Mouse (Mus musculus) intestine, embryonic 16.5 days (tissue): ENCODE data around the gene Rrh. TPM values are rescaled to one million over a fixed set of nuclear protein-coding genes. Genes with fewer than 3 reads are reported as not detected.

ENCODE experiments used
- ATAC-seq: fragments of 200-750 bp; cut with Nextera tagmentation; 2 replicates; pipeline ENCODE4 v1.8.0; 2017; ENCODE audit warnings: moderate TSS enrichment, moderate library complexity
- H3K27ac ChIP-seq: fragments of 300-500 bp; sonication (generic); 2 replicates; pipeline ENCODE4 v1.5.1; 2014; ENCODE audit warnings: mild to moderate bottlenecking, low read length
- H3K27me3 ChIP-seq: fragments of 300-500 bp; sonication (generic); replicated peaks from 2 replicates; pipeline ENCODE4 v1.6.1; 2014; ENCODE audit warnings: low read length, control low read depth, mixed read lengths; ENCODE audit not compliant: control insufficient read depth, insufficient read depth
- H3K36me3 ChIP-seq: fragments of 300-500 bp; sonication (generic); 2 replicates; pipeline ENCODE4 v1.6.1; 2014; ENCODE audit warnings: low read length, control low read depth; ENCODE audit not compliant: control insufficient read depth, insufficient read depth
- H3K4me1 ChIP-seq: fragments of 300-500 bp; sonication (generic); 2 replicates; pipeline ENCODE4 v1.6.1; 2014; ENCODE audit warnings: low read length, control low read depth, mixed read lengths; ENCODE audit not compliant: control insufficient read depth, insufficient read depth
- H3K4me2 ChIP-seq: fragments of 300-500 bp; sonication (generic); 2 replicates; pipeline ENCODE4 v1.6.1; 2014; ENCODE audit warnings: low read depth, low read length, control low read depth
- H3K4me3 ChIP-seq: fragments of 300-500 bp; sonication (generic); 2 replicates; pipeline ENCODE4 v1.5.1; 2014; ENCODE audit warnings: mild to moderate bottlenecking, low read length
- H3K9ac ChIP-seq: fragments of 300-500 bp; sonication (generic); 2 replicates; pipeline ENCODE4 v1.6.1; 2014; ENCODE audit warnings: low read depth, low read length
- H3K9me3 ChIP-seq: fragments of 300-500 bp; sonication (generic); 2 replicates; pipeline ENCODE4 v1.6.1; 2016; ENCODE audit warnings: low read length, control low read depth; ENCODE audit not compliant: control insufficient read depth
- WGBS: fragments of 180-500 bp; shearing (Covaris S2); extraction: QIAGEN DNeasy Blood & Tissue Kit; methylation state at CpG from one replicate; pipeline ENCODE4 v1.1.7; 2014; 5-methylcytosine and 5-hydroxymethylcytosine counted together
- polyA plus RNA-seq: library from polyadenylated mRNA; unstranded; fragments of >200 nt; fragmentation: Nextera tagmentation; extraction: Ambion mirVana; gene quantifications from 2 replicates; pipeline ENCODE4 v1.2.1, GENCODE M21; 2015

Gene Rrh
- polyA plus RNA-seq, 1 experiment from 2014 or later, result 0.21 TPM

- peak within 1 kb of the TSS; percentile 38 for H3K4me3 ChIP-seq
- H3K27ac ChIP-seq, result no peak within 1 kb of the TSS
- H3K4me1 ChIP-seq, result peaks cover 5% of the 10 kb centered on the region; the same call in 1 of the 2 replicates
- H3K9ac ChIP-seq, result peak within 1 kb of the TSS; percentile 30
- no peaks in the 10 kb centered on the region for H3K27me3 ChIP-seq
- ATAC-seq, result peak; percentile 70
- no peaks in the 10 kb centered on the region for H3K36me3 ChIP-seq
- peak within 1 kb of the TSS; percentile 47 for H3K4me2 ChIP-seq
- H3K9me3 ChIP-seq, result no peaks in the 10 kb centered on the region
- 6% methylated on average over 20 of the region's 20 CpGs for whole genome bisulfite sequencing
Measured at GRCm38 (mm10) chr3:129754650-129755604, 67.5 kb downstream of the Rrh start, which contains the start of gene Egf. Egf (minus strand) TSS chr3:129755316.

Other genes with a start within 250 kb of the Rrh start
- gene Egf, start 67.3 kb downstream of the Rrh start, polyA plus RNA-seq, result 1.6 TPM in 2 replicates
- not detected in 2 replicates for gene Lrit3, start 18.6 kb downstream of the Rrh start, polyA plus RNA-seq
- 50.5 and 56.0 TPM in 2 replicates for gene Gar1, start 8.8 kb upstream of the Rrh start, polyA plus RNA-seq
- gene Cfi, start 13.3 kb upstream of the Rrh start, polyA plus RNA-seq, result 77.7 and 82.8 TPM in 2 replicates
- gene Pla2g12a, start 56.0 kb upstream of the Rrh start, polyA plus RNA-seq, result 47.5 and 62.4 TPM in 2 replicates
- gene Casp6, start 78.8 kb upstream of the Rrh start, polyA plus RNA-seq, result 179 and 183 TPM in 2 replicates
- gene Mcub, start 147.6 kb upstream of the Rrh start, polyA plus RNA-seq, result 3.6 and 3.7 TPM in 2 replicates
- 25.4 and 26.8 TPM in 2 replicates for gene Sec24b, start 239.0 kb upstream of the Rrh start, polyA plus RNA-seq